Mouse (Mus musculus): ENCODE results near the gene Ccdc71.

Ccdc71 gene

DNA sequence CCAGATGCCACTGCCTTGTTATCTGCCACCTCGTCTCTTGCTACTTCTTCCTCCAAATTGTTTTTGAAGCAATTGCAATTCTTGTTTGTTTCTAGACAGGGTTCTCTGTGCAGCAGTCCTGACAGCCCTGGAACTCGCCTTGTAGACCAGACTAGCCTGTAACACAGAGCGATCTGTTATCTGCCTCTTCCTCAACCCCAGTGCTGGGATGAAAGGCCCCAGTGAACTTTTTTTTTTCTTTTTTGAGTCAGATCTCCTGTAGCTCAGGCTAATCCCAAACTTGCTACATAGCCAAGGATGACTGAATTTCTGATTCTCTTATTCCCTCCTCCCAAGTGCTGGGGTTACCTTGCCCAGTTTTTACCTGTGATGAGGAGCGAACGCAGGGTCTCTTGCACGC lies 5.9 kb upstream of the Ccdc71 start:
- in situ Hi-C loops (cut with MboI; ENCODE audit: low pct_unique_long_range_greater_than_20kb in 1 of 2, low sequenced_read_pairs in 2 of 2, unreplicated experiment in 1 of 2), result no loop called here

DNA sequence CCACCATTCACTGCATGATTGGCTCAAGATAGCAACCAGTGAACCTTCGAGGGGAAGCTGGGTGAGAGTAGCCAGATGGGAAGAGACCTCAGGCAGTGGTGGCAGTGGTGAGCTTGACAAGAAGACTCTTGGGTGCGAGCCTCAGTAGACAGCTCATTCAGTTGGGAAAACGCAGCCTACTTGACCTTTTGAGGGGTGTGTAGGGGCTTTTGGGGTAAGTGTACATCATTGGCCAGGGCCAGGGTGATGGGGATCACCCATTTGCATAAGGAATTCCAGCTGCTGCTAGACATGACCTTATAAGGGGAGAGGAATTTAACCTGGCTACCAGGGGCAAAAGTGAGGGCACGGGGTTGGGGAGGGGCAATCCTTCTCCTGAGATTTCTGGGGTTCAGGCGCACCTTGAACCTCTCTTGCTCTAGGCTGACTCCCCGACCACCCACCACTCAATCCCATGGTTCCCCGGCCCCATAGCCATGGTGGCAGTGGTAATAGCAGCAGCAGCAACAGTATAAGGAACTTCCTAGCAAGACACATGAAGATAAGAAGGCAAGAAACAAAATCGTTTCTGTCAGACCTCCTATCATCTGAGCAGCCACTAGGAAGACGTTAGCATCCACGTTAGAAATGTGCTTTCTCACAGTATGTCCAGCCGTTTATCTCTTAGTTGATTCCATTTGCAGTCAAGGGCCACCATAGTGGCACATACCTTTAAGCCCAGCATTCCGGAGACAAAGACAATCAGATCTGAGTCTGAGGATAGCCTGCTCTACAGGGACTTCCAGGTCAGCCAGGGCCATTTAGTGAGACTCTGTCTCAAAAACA lies 4.4 kb upstream of the Ccdc71 start:
- in situ Hi-C loops (cut with MboI; ENCODE audit: low pct_unique_long_range_greater_than_20kb in 1 of 2, low sequenced_read_pairs in 2 of 2, unreplicated experiment in 1 of 2), result no loop called here

DNA sequence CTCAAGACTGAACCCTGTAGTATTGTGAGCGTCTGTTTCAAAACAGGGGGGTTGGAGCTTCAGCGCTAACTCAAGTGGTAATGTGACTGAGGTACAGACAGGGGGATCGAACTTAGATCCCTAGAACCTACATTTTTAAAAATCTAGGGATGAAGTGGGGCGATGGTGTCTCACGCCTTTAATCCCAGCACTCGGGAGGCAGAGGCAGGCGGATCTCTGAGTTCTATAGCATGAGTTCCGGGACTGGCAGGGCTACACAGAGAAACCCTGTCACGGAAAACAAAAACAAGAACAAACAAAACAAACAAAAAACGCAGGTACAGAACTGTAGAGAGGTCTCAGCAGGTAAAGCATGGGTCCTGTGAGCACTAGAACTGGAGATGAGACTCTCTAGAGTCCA lies 3.4 kb upstream of the Ccdc71 start:
- in situ Hi-C loops (cut with MboI; ENCODE audit: low pct_unique_long_range_greater_than_20kb in 1 of 2, low sequenced_read_pairs in 2 of 2, unreplicated experiment in 1 of 2), result no loop called here

DNA sequence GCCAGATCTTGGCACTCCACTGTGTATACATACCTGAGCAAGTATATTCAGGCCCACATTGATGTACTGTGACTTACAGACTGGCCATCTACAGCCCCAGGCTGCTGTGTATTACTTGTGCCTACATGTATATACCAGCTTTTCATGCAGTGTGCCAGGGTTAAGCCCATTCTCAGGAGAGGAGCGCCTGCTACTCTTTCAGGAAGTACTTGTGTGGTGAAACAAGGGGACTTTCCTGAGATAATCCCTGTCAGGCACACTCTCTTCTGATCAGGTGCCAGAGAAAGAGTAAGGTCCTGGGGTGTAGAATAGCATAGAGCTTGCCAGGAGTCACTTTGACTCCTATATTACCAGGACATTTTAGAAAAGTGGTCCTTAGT lies 398 bp upstream of the Ccdc71 start:
- in situ Hi-C loops (cut with MboI; ENCODE audit: low pct_unique_long_range_greater_than_20kb in 1 of 2, low sequenced_read_pairs in 2 of 2, unreplicated experiment in 1 of 2), result no loop called here

DNA sequence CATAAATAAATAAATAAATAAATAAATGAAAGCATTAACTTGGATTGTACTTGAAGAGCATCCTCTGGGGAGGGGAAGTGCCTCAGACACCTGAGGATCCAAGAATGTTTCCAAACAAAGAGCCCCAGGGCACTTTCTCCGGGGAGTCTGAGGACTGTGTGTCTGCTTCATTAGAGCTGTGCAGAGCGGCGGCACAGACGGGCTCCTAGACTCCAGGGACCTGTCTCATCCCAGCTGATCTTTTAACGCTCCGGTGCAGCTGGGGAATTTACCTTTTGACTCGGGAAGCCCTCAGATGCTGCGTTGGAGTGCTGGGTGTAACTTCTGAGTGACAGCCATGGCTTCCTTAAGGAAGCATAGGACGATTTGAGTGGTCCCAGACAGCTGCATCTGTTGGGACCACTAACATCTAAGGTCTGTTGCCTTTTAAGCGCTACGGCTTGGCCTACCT lies 879 bp downstream of the Ccdc71 start, which contains the start of gene Klhdc8b:
Gene Klhdc8b (minus strand): TSS at position 401 of the 451 bp plus-strand sequence.
- in situ Hi-C loops (cut with MboI; ENCODE audit: low pct_unique_long_range_greater_than_20kb in 1 of 2, low sequenced_read_pairs in 2 of 2, unreplicated experiment in 1 of 2), result no loop called here

DNA sequence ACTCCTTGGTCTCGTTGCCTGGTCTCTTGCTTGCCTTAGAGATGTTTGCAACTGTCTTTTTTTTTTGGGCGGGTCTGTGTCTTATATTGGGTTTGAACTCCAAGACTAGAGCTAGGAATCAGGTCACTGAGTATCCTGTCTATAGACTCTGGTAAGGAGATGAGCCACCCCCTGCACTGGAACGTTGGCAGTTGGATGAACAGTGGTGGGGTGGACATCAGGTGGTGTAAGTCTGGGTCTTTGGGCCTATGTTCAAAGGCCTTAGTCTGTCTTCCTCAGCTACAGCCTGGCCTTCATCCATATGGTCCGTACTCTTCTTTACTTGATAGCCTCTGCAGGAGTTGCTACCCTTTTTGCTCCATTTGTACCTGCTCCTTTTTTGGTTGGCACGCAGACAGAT lies 1.3 kb downstream of the Ccdc71 start:
- in situ Hi-C loops (cut with MboI; ENCODE audit: low pct_unique_long_range_greater_than_20kb in 1 of 2, low sequenced_read_pairs in 2 of 2, unreplicated experiment in 1 of 2), result no loop called here

DNA sequence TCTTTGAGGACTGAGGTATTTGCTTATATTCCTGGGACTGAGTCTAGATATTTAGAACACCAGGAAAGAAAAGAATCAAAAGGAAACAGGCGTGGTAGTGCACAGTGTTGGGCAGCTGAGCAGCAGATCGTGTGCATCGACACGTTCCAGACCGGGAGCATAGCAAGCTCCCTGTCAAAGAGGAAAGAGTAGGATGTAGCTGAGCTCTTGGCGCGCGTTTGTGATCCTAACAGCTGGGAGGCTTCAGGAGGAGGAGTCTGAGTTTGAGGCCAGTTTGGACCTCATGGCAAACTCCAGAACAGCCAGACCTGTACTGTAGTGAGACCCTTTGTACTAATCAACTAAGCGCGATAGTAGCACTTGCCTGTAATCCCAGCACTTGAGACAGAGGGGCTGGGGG lies 1.9 kb downstream of the Ccdc71 start:
- in situ Hi-C loops (cut with MboI; ENCODE audit: low pct_unique_long_range_greater_than_20kb in 1 of 2, low sequenced_read_pairs in 2 of 2, unreplicated experiment in 1 of 2), result no loop called here

DNA sequence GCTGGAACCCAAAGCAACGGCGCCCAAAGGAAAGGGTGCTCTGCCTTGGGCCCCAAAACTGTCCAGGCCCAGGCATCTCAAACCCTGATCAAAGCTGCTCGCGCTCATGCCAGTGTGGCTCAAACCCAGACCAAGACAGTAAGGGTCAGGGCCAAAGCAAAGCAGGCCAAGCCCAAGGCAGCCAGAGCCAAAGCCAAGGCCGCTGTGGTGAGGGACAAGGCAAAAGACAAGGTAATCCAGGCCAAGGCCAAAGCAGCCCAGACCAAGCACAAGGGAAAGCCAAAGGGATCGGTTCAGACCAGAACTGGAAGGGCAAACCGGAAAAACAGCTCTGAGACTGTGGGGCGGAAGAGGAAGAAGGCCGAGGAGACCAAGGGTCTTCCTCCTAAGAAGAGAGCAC lies 3.4 kb downstream of the Ccdc71 start:
- in situ Hi-C loops (cut with MboI; ENCODE audit: low pct_unique_long_range_greater_than_20kb in 1 of 2, low sequenced_read_pairs in 2 of 2, unreplicated experiment in 1 of 2), result no loop called here

DNA sequence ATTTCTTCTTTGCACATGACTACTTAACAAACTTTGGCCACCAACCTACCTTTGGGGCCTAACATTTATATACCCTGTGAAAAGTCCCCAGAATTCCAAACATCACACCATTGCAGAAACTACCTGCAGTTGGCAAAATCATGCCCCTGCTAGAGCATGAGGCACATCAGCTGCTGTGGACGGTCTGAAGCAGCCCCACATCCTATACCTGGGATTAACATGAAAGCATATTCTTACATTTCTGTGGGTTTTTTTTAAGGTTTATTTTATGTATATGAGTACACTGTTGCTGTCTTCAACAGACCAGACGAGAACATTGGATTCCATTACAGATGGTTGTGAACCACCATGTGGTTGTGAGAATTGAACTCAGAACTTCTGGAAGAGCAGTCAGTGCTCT lies 5.9 kb downstream of the Ccdc71 start:
- in situ Hi-C loops (cut with MboI; ENCODE audit: low pct_unique_long_range_greater_than_20kb in 1 of 2, low sequenced_read_pairs in 2 of 2, unreplicated experiment in 1 of 2), result no loop called here

DNA sequence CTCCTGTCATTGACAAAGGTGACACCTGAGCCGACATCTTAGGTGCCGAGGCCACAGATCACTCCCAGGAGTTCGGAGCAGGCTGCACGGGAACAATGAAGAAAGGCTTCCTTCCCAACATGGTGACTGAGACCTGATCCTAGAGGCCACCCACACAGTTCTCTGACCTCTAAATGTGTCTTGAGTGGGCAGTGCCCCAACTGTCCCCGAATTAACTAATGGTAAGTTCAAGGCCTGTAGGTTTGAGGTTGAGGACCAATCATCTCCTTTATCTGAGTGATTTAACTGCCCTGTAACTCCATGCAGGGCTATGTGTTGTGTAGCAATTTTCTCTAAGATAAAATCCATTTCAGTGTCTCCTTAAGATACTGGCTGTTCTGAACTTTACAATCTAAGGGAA lies 9.1 kb downstream of the Ccdc71 start:
- in situ Hi-C loops (cut with MboI; ENCODE audit: low pct_unique_long_range_greater_than_20kb in 1 of 2, low sequenced_read_pairs in 2 of 2, unreplicated experiment in 1 of 2), result no loop called here

DNA sequence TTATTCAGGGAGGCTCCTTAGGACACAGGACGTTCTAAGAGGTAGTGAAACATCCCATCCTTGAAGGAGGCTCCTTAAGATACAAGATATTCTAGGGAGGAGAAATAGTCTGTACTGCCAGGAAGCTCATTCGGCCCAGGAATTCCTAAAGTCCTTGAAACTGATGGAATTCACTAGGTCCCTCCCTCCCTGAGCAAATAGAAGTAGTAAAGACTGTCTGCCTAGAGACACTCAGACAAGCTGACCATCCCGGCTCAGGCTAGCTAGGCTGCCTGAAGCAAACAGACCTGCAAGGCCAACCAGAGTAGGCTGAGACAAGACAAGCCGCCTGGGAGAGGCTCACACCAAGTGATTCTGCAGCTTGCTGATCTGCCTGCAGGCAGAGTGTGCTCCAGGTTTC lies 9.5 kb downstream of the Ccdc71 start:
- in situ Hi-C loops (cut with MboI; ENCODE audit: low pct_unique_long_range_greater_than_20kb in 1 of 2, low sequenced_read_pairs in 2 of 2, unreplicated experiment in 1 of 2), result no loop called here

DNA sequence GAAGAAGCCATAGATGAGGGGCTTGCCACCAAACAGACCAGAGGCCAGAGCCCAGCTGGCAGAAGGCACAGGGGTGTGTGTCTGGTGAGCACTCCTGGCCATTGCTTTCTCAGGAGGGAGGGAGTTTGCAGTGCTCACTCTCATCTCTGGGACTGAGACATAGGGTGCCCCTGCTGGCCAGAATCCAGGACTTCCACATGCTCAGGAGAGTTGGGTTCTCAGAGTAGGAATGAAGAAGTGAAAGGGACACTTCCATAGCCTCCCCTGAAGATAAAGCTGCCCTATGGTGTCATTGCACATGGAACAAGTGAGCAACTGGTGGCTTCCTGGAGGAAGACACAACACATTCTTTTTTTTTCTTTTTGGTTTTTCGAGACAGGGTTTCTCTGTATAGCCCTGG lies 14.2 kb downstream of the Ccdc71 start:
- in situ Hi-C loops (cut with MboI; ENCODE audit: low pct_unique_long_range_greater_than_20kb in 1 of 2, low sequenced_read_pairs in 2 of 2, unreplicated experiment in 1 of 2), result no loop called here

DNA sequence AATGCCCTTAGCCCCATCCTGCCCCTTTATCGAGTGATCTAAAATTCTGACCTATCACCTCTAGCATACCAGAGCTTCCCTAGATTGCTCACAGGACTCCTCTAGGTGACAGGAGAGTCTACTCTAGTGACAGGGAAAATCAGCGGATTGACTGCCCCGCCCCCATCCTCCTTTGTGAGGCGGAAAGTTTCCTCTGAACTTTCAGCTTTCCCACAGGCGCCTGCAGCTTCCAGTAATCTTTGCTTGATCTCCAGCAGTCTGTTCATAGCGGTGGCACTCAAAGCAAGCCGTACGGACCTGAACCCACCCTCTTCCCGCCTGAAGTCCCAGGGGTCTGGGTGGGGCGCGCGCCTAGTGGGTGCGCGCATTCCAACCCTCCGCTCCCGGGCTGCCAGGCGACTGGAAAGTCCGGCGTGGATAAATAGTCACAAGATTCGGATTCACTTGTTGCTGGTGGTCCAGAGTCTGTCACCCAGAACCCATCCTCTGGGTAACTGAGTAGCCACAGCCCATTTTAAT lies 18.4 kb downstream of the Ccdc71 start:
- in situ Hi-C loops (cut with MboI; ENCODE audit: low pct_unique_long_range_greater_than_20kb in 1 of 2, low sequenced_read_pairs in 2 of 2, unreplicated experiment in 1 of 2), result no loop called here

DNA sequence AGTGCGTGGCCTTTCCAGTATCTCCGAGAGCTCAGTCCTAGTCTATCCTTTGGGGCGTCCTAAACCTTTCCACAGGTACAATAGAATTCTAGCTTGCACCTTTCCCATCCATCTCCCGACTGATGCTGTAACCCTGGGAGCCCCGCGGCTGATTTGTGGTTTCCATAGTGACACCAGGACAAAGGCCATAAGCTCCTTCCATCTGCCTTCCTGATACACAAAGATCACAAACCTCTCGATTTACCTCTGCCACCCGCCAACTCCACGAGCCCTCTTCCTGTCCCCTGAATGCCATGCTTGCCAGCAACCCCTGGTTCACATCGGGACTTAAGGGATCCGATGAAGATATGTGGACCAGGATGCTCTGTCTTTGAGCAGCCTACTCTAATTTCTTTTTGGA lies 18.9 kb downstream of the Ccdc71 start:
- in situ Hi-C loops (cut with MboI; ENCODE audit: low pct_unique_long_range_greater_than_20kb in 1 of 2, low sequenced_read_pairs in 2 of 2, unreplicated experiment in 1 of 2), result no loop called here

DNA sequence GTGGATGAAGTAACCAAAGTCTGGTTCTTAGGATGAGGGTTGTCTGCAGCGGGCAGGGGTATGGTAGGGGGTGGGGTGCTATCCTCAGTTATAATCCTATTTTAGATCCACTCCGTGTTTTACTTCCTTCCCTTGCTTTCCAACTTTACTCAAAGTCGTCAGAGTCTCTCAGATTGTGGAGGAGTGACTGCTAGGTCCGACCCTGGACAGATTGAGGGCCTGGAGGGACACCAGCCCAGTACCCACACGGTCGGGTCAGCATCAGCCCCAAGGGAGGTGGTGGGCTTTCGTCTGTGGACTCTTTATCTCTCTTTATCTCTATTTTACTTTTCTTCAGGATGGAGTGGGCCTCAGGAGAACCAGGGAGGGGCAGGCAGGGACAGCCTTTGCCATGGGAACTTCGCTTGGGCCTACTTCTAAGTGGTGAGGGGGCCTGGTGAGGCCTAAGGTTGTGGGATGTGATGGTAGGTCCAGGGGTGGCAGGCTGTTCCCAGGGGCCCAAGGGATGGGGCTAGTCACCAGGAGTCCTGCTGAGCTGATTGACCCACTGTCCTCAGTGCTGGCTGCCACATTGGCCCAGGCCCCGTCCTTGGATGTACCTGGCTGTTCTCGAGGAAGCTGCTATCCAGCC lies 19.5 kb downstream of the Ccdc71 start, which contains the start of gene Lamb2:
Gene Lamb2 (plus strand): TSS at position 16 of the 631 bp plus-strand sequence.
- in situ Hi-C loops (cut with MboI; ENCODE audit: low pct_unique_long_range_greater_than_20kb in 1 of 2, low sequenced_read_pairs in 2 of 2, unreplicated experiment in 1 of 2), result no loop called here

DNA sequence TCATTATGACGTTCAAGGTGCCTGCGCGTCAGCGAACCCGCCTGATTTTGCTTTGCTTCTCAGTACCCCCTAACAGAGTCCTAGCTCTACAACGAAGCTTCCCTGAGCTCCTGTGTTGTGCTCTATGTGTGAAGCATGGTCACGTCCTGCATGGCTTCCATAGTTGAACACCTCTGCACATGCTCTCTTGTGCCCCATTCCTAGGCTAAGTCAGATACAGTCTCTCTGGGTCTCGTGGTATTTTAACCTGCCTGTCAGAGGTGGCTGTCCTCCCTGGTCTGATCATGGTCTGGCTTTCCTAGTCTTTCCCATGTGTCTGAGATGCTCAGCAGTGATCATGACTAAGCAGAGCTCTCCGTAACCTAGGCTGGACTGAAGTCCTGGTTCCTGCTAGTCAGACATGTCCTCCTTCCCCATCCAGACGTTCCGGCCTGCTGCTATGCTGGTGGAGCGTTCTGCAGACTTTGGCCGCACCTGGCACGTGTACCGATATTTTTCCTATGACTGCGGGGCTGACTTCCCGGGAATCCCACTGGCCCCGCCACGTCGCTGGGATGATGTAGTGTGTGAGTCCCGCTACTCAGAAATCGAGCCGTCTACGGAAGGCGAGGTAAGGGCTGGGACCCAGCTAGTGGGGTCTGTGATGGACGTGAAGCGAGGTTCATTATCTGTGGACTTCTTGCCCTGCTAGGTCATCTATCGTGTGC lies 20.6 kb downstream of the Ccdc71 start:
- in situ Hi-C loops (cut with MboI; ENCODE audit: low pct_unique_long_range_greater_than_20kb in 1 of 2, low sequenced_read_pairs in 2 of 2, unreplicated experiment in 1 of 2), result no loop called here

DNA sequence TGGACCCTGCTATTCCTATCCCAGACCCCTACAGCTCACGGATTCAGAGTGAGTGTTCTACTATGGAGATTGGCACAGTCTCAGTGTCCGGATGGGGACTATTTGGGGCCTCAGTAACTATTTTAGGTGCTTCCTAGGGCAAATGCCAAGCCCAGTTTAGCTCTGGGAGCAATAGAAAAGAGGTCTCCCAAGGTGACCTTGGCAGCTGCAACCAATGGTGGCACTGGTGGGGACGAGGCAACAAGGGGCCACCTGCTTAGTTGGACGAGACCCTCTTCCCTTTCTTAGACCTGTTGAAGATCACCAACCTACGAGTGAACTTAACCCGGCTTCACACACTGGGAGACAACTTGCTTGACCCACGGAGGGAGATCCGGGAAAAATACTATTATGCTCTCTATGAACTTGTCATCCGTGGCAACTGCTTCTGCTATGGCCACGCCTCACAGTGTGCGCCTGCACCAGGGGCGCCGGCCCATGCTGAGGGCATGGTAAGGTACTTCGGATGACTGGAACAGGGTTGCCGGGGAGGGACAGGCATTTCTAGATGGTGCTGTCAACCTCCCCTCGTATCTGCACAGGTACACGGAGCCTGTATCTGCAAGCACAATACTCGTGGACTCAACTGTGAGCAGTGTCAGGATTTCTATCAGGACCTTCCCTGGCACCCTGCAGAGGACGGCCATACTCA lies 21.3 kb downstream of the Ccdc71 start:
- in situ Hi-C loops (cut with MboI; ENCODE audit: low pct_unique_long_range_greater_than_20kb in 1 of 2, low sequenced_read_pairs in 2 of 2, unreplicated experiment in 1 of 2), result no loop called here

DNA sequence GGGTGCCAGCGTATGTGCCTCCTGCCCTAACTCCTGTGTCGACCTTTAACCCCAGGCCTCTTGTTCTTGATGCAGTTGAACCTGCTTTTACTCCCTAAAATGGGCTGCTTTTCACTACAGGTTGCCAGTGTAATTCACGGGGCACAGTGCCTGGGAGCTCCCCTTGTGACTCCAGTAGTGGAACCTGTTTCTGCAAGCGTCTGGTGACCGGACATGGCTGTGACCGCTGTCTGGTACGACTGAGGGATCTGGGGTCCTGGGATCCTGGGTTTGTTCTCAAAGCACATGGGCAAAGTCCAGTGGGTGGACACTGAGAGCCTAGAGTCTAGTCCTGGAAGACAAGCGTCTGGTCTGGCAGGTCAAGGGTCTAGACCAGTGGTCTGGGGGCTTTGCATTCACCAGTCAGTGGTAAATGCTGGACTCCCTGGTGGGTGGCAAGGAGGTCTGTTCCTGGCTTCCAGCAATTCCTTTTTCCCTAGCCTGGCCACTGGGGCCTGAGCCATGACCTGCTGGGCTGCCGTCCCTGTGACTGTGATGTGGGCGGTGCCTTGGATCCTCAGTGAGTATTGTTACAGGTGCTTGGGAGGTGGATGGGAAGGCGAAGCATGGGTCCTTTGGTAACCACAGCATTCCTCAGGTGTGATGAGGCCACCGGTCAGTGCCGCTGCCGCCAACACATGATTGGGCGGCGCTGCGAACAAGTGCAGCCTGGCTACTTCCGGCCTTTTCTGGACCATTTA lies 22.9 kb downstream of the Ccdc71 start:
- in situ Hi-C loops (cut with MboI; ENCODE audit: low pct_unique_long_range_greater_than_20kb in 1 of 2, low sequenced_read_pairs in 2 of 2, unreplicated experiment in 1 of 2), result no loop called here
